Mouse (Mus musculus) urinary bladder, adult 18-20 months (tissue): ENCODE measurements at regions not wholly inside any gene's neighbourhood (a gene's known extent, or its start where the extent isn't known, plus 50 kb on each side); places are given as distances from the start of the nearest gene placed in this dataset.

ENCODE experiments used
- DNase-seq, 2 experiments: peaks; one replicate each; pipeline ENCODE4 v3.0.0; 2022; ENCODE audit warnings: low spot score in 2 of 2, mixed read lengths in 2 of 2

GRCm38 (mm10) chr4:48871105-48871504 is 188.0 kb upstream of the Plppr1 start:
- no peak for DNase-seq

- no peak for DNase-seq
Observed at GRCm38 (mm10) chr4:48889074-48889592, 169.9 kb upstream of the Plppr1 start.

DNA sequence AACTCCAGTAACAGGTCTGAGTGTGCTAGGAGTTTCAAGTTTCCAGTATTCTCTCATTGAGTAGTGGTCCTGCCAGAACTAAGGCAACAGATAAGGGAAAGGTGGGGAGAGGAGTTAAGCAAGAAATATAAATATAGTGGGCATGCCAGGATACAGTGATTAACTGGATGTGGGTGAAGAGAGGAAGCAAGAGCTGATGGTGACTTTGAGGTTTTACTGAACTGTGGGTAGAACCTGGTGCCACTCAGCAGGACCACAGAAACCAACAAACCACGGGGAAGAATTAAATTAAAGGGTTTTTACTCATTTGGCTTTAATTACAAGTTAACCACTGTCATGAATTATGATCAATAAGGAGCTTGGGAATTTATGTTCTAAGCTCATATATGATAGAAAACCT is 154.5 kb upstream of the Plppr1 start:
- DNase-seq, result no peak

- no peak for DNase-seq
Observed at GRCm38 (mm10) chr4:48905196-48905867, 153.7 kb upstream of the Plppr1 start.

- no peak for DNase-seq
Observed at GRCm38 (mm10) chr4:48909161-48909560, 149.9 kb upstream of the Plppr1 start.

GRCm38 (mm10) chr4:48913301-48913700 is 145.8 kb upstream of the Plppr1 start:
- no peak for DNase-seq

DNA sequence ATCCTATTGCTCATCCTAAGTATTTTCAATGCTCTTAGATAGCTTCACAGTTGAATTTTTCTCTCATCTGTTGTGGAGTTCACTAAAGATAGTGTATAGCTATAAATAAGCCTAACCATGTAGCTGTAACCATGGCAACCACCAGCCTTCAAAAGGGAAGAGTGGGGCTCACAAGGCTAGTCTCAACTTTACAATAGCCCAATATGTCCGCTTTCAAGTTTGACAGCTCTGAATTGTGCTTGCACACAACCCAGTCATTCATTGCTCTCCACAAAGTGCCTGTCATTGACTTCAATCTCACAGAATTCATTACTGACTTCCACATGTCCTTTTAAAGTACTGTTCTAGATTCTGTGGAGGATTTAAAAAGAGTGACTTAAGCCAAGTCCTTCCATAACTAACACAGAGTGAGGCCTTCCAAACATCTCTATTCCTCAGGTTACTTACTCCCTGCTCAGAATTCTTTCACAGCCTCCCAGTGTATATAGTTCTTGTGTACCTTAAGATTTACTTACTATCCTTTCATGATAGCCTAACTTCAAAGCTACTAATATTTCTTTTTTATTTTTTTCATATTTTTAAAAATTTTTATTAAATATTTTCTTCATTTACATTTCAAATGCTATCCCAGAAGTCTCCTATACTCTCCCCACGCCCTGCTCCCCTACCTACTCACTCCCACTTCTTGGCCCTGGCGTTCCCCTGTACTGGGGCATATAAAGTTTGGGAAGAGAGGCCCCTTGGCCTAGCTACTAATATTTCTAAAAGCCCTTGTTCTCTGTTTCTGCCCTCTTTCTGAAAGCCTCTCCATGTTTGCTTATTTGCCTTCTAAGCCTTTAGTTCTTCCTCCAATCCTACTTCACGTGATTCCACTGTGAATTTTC is 134.3 kb upstream of the Plppr1 start:
- DNase-seq, result no peak

- DNase-seq, result no peak
Observed at GRCm38 (mm10) chr4:48938420-48938819, 120.7 kb upstream of the Plppr1 start.

DNA sequence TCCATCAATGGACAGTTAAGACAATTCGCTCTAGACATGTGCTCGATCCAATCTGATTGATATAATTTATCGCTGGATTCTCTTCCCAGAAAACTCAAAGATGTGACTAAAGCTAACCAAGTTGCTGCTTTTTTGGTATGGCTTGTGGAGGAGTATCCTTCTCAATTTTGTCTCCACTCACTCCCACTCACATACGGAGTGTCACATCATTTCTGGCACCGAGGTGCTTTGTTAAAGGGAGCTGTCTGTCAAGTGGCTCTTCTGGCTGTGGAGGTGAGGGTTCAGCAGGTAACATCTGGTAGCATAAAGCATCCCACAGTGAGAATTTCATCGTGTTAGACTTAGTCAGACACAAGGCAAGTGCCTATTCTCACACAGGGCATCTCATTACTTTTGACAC is 120.2 kb upstream of the Plppr1 start:
- DNase-seq, result no peak

DNA sequence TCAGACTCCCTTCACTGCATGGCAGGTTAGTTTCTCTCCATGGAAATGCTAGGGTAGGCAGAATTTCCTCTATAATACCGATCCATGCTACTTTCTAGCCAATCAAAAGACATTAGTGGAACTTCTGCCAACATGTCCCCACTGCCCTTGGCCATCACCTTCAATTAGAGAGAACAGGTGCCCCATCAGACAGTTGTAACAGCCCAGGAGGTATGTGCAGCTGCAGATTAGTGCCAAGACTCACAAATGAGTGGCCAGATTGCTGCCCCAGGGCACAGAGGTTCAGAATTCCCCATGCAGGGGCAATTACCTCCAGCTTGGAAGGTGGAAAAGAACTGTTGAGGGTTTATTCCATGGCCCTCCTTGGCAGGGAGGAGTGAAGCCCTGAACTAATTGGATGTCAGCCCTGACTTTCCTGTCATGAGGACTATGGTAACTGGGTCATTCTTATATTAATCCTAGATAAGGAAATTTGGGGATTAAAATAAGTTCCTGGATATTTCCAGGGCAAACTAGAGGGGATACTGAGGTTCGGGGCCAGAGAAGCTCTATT is 113.7 kb upstream of the Plppr1 start:
- DNase-seq, result no peak

GRCm38 (mm10) chr4:48952965-48953364 is 106.1 kb upstream of the Plppr1 start:
- DNase-seq, result no peak

GRCm38 (mm10) chr4:48975810-48976209 is 83.3 kb upstream of the Plppr1 start:
- DNase-seq, result no peak

DNA sequence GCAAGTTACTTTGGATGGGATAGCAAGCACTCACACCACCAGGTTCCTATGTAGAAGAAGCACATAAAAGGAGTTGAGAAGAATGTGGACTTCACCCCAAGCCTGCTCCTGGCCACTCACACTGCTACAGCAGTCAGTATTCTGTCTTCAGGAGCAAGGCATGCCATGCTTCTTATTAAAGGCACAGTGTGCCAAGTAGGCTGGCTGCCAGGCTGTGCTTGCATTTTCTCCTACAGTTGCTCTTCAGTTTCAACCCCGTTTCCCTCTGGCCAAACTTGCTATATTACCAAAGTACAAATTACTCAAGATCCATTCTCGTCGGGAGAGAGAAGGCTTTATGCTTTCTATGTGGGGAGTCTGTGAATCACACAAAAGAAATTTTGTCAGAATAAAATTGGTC is 67.1 kb upstream of the Plppr1 start:
- DNase-seq, result no peak
